In the genomic region with DNA sequence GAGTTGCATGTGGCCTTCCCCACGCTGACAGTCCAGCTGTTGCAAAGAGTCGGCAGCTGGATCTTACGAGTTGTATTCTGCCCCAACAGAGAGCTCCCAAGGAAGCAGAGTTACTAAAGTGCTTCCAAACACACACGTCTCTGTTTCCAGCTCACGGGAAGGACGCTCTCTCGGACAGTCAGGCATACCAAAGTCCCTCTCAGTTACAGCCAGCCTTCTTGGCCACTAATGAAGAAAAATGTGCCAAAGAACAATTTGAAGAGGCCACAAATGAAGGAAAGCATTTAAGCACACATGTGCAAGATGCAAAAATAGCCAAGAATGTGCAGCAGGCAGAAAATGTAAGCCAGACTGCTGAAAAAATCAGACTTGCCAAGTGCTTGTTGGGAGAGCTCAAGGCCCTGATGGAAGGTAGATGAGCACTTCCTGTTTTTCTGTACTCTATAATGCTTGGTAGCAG, we compare ENCODE assay signal across 11 mouse cellular contexts. TPM values are rescaled to one million over a fixed set of nuclear protein-coding genes. Genes with fewer than 3 reads are reported as not detected.
A peak's percentile ranks its signal among the peaks of the same experiment; 100 is the strongest.
DNase-seq lines count a peak whose midpoint lies in the region; ATAC-seq lines count a peak whose summit lies in the region.
"Had no signal": no experiment of that assay in that cellular context is flagged by ENCODE, and none has a peak within 500 bp of the region (broad histone marks: within the 10 kb centered on the region; RNA-seq: fewer than 3 reads in every experiment).

No protein-coding gene starts in this region.

- no peak overlapping the region for H3K27ac ChIP-seq in heart, embryonic 10.5 days
- H3K27ac ChIP-seq in lung, embryonic 16.5 days (ENCODE audit: low read length) = peak overlapping the region; percentile 80

- H3K9ac ChIP-seq in lung, embryonic 16.5 days (ENCODE audit: low read length) = no peak overlapping the region

- no peaks in the 10 kb centered on the region for H3K9me3 ChIP-seq in heart, embryonic 10.5 days
- H3K9me3 ChIP-seq in lung, embryonic 16.5 days (ENCODE audit: control insufficient read depth, low read length) = no peaks in the 10 kb centered on the region

- peaks cover 64% of the 10 kb centered on the region for H3K36me3 ChIP-seq in heart, embryonic 10.5 days
- H3K36me3 ChIP-seq in lung, embryonic 16.5 days (ENCODE audit: control insufficient read depth, insufficient read depth, low read length) = peaks cover 15% of the 10 kb centered on the region

- no peaks in the 10 kb centered on the region for H3K4me1 ChIP-seq in heart, embryonic 10.5 days
- no peaks in the 10 kb centered on the region for H3K4me1 ChIP-seq in lung, embryonic 16.5 days (replicated peaks; ENCODE audit: control insufficient read depth, insufficient read depth, low read length)

- WGBS in heart, embryonic 10.5 days = 77% methylated on average over 7 of the region's 7 CpGs
- WGBS in lung, embryonic 16.5 days = 46% methylated on average over 7 of the region's 7 CpGs

- no peak overlapping the region for H3K4me2 ChIP-seq in lung, embryonic 16.5 days (ENCODE audit: low read depth, low read length)
- H3K4me2 ChIP-seq: liver, embryonic 11.5 days had no signal

- no peaks in the 10 kb centered on the region for H3K27me3 ChIP-seq in heart, embryonic 10.5 days (ENCODE audit: insufficient read depth, poor library complexity, severe bottlenecking)
- no peaks in the 10 kb centered on the region for H3K27me3 ChIP-seq in lung, embryonic 16.5 days (ENCODE audit: control insufficient read depth, insufficient read depth, low read depth, low read length)

- ATAC-seq in lung, embryonic 16.5 days (ENCODE audit: low read depth) = peak; percentile 79

- peak; percentile 95 for DNase-seq in heart, adult 11 months
- DNase-seq in heart, embryonic 10.5 days (ENCODE audit: low spot score) = no peak
- DNase-seq in urinary bladder, postnatal 14 days (ENCODE audit: low spot score) = peak; percentile 9
- DNase-seq in urinary bladder, postnatal 25 days (ENCODE audit: low spot score) = no peak
- no peak for DNase-seq in thymus, adult 18-20 months
- no peak for DNase-seq in cerebellum, adult 9-10 months
- no peak for DNase-seq in right cerebral cortex, postnatal 10 days (ENCODE audit: low spot score in 2 of 2)
- DNase-seq: right cerebral cortex, postnatal 4 days had no signal

- no peak overlapping the region for H3K4me3 ChIP-seq in heart, embryonic 10.5 days
- no peak overlapping the region for H3K4me3 ChIP-seq in lung, embryonic 16.5 days (ENCODE audit: low read length)

RNA-seq across cellular contexts. Expression of gene Ccdc14, which starts 16.1 kb away (rescaled TPM):
- 8.3 and 10.2 TPM in 2 replicates for polyA plus RNA-seq in heart, embryonic 10.5 days (2016; fragmentation: Nextera tagmentation; extraction: Ambion mirVana)
- polyA plus RNA-seq in lung, embryonic 16.5 days (2015; fragmentation: Nextera tagmentation; extraction: Ambion mirVana) = 7.9 and 8.0 TPM in 2 replicates

RNA-seq across cellular contexts. Expression of gene Mylk, which starts 38.5 kb away (rescaled TPM):
- polyA plus RNA-seq in heart, embryonic 10.5 days (2016; fragmentation: Nextera tagmentation; extraction: Ambion mirVana) = 3.6 and 3.7 TPM in 2 replicates
- 141 and 144 TPM in 2 replicates for polyA plus RNA-seq in lung, embryonic 16.5 days (2015; fragmentation: Nextera tagmentation; extraction: Ambion mirVana)

RNA-seq across cellular contexts. Expression of gene Ropn1, which starts 56.8 kb away (rescaled TPM):
- polyA plus RNA-seq in heart, embryonic 10.5 days (2016; fragmentation: Nextera tagmentation; extraction: Ambion mirVana) = 0.55 and 0.57 TPM in 2 replicates
- polyA plus RNA-seq in lung, embryonic 16.5 days (2015; fragmentation: Nextera tagmentation; extraction: Ambion mirVana) = not detected in 2 replicates
- polyA plus RNA-seq: large intestine, adult 2 months; liver, embryonic 11.5 days had no signal

Comparison
In these comparisons a context has a peak if more than half of its experiments do, and no peak if none do; other contexts are left out.
1. DNase-seq: peak in heart, adult 11 months (single experiment) and urinary bladder, postnatal 14 days (single experiment); none in heart, embryonic 10.5 days (single experiment), urinary bladder, postnatal 25 days (single experiment), thymus, adult 18-20 months (0 of 2), cerebellum, adult 9-10 months (single experiment) and right cerebral cortex, postnatal 10 days (0 of 2).
2. RNA of gene Mylk, which starts 38.5 kb away (polyA plus RNA-seq): 141 to 144 TPM in lung, embryonic 16.5 days; 3.6 to 3.7 TPM in heart, embryonic 10.5 days; every median in the first group is over 10 times any median in the second.